ENCODE assay signal across 8 mouse cellular contexts in the genomic region with DNA sequence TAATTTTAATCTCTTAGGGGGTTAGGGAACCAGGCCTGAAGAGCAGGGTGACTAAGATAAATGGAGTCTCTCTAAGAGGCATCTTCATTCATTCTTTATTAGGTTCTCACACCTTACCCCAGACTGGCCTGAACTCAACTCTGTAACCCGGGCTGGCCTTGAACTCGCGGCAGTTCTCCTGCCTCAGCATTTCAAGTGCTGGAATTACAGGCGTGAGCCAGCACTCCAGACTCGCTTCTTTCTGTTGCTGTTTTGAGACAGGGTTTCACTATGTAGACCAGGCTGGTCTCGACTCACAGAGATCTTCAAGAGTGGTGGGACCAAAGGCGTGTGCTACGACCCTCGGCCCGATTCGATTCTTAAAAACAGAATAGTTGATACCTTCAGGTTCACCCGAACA. TPM values are rescaled to one million over a fixed set of nuclear protein-coding genes. Genes with fewer than 3 reads are reported as not detected.
DNase-seq lines count a peak whose midpoint lies in the region; ATAC-seq lines count a peak whose summit lies in the region.

No protein-coding gene starts in this region.

- H3K27me3 ChIP-seq in heart, embryonic 14.5 days (ENCODE audit: control insufficient read depth, insufficient read depth, low read length) = no peaks in the 10 kb centered on the region
- H3K27me3 ChIP-seq in forebrain, embryonic 10.5 days (ENCODE audit: poor library complexity, severe bottlenecking) = peaks cover 16% of the 10 kb centered on the region

- H3K4me2 ChIP-seq in heart, embryonic 14.5 days (ENCODE audit: low read length) = peak overlapping the region; percentile 77

- 19% methylated on average over 12 of the region's 12 CpGs for WGBS in heart, embryonic 14.5 days
- 25% methylated on average over 12 of the region's 12 CpGs for WGBS in forebrain, embryonic 10.5 days

- peak overlapping the region; percentile 76 to 89 for H3K27ac ChIP-seq in heart, embryonic 14.5 days (replicated peaks in 1 of 2; ENCODE audit: control insufficient read depth in 1 of 2, insufficient read depth in 1 of 2, low read depth in 2 of 2, low read length in 2 of 2)
- H3K27ac ChIP-seq in forebrain, embryonic 10.5 days = peak overlapping the region; percentile 97

- DNase-seq in heart, postnatal 25 days (ENCODE audit: low spot score) = no peak
- peak; percentile 57 for DNase-seq in ZHBTc4 (ENCODE audit: low read depth, low spot score)
- no peak for DNase-seq in forebrain, embryonic 10.5 days (ENCODE audit: extremely low spot score, low spot score)
- peak; percentile 55 for DNase-seq in kidney, postnatal 10 days
- no peak for DNase-seq in ovary, postnatal 36 days (ENCODE audit: low spot score)
- no peak for DNase-seq in layer of hippocampus, postnatal 36 days

- peak overlapping the region; percentile 80 for H3K9ac ChIP-seq in heart, embryonic 14.5 days (ENCODE audit: low read length)

- peaks cover 3 to 11% of the 10 kb centered on the region in 2 experiments for H3K4me1 ChIP-seq in heart, embryonic 14.5 days (ENCODE audit: control insufficient read depth in 2 of 2, insufficient read depth in 2 of 2, low read length in 2 of 2)
- peaks cover 20% of the 10 kb centered on the region for H3K4me1 ChIP-seq in forebrain, embryonic 10.5 days

- H3K9me3 ChIP-seq in heart, embryonic 14.5 days (ENCODE audit: control insufficient read depth, low read length) = no peaks in the 10 kb centered on the region
- no peaks in the 10 kb centered on the region for H3K9me3 ChIP-seq in forebrain, embryonic 10.5 days

- peaks cover 31% of the 10 kb centered on the region for H3K36me3 ChIP-seq in heart, embryonic 14.5 days (ENCODE audit: control insufficient read depth, insufficient read depth, low read length)
- H3K36me3 ChIP-seq in forebrain, embryonic 10.5 days (replicated peaks) = peaks cover 42% of the 10 kb centered on the region

- peak overlapping the region; percentile 73 to 98 for H3K4me3 ChIP-seq in heart, embryonic 14.5 days (ENCODE audit: control insufficient read depth in 1 of 2, insufficient read depth in 1 of 2, low read depth in 1 of 2, low read length in 2 of 2)
- peak overlapping the region; percentile 78 for H3K4me3 ChIP-seq in forebrain, embryonic 10.5 days

- intact Hi-C loops in heart, postnatal 25 days (cut with DNase I) = loop anchor here (10.0 kb wide), 1 partner anchor 221 kb away; a partner anchor contains a TSS

- no peak for ATAC-seq in heart, embryonic 14.5 days (ENCODE audit: insufficient number of reproducible peaks, insufficient read depth, low FRiP score, low read depth)
- peak; percentile 10 for ATAC-seq in megakaryocyte progenitor cell, adult 5-6 weeks (replicated peaks; ENCODE audit: poor library complexity)

RNA-seq across cellular contexts. Expression of a gene that starts 1.3 kb away (rescaled TPM):
- 31.7 and 35.4 TPM in 2 replicates for polyA plus RNA-seq in heart, embryonic 14.5 days (2014; fragmentation: Nextera tagmentation; extraction: Ambion mirVana)
- 10 to 100 TPM; 31.4 to 34.5 TPM for total RNA-seq in heart, postnatal 25 days (2021)
- 87.6 and 91.2 TPM in 2 replicates for polyA plus RNA-seq in forebrain, embryonic 10.5 days (2016; fragmentation: Nextera tagmentation; extraction: Ambion mirVana)
- total RNA-seq in megakaryocyte progenitor cell, adult 5-6 weeks (2015) = 12.8 and 15.5 TPM in 2 replicates
- 38.3 and 47.6 TPM in 2 replicates for total RNA-seq in megakaryocyte progenitor cell, adult 5-6 weeks (2017)
- 10 to 100 TPM; 85.2 to 88.8 TPM for total RNA-seq in layer of hippocampus, postnatal 36 days (2021)

RNA-seq across cellular contexts. Expression of a gene that starts 2.7 kb away (rescaled TPM):
- 3.6 and 4.1 TPM in 2 replicates for polyA plus RNA-seq in heart, embryonic 14.5 days (2014; fragmentation: Nextera tagmentation; extraction: Ambion mirVana)
- 10 to 100 TPM; 10.7 to 11.0 TPM for total RNA-seq in heart, postnatal 25 days (2021)
- 11.8 and 12.4 TPM in 2 replicates for polyA plus RNA-seq in forebrain, embryonic 10.5 days (2016; fragmentation: Nextera tagmentation; extraction: Ambion mirVana)
- total RNA-seq in megakaryocyte progenitor cell, adult 5-6 weeks (2015) = 5.8 and 7.0 TPM in 2 replicates
- 14.0 and 14.9 TPM in 2 replicates for total RNA-seq in megakaryocyte progenitor cell, adult 5-6 weeks (2017)
- 10 to 100 TPM; 19.9 TPM for total RNA-seq in layer of hippocampus, postnatal 36 days (2021)

RNA-seq across cellular contexts. Expression of a gene that starts 21.9 kb away (rescaled TPM):
- 10.7 and 14.5 TPM in 2 replicates for polyA plus RNA-seq in heart, embryonic 14.5 days (2014; fragmentation: Nextera tagmentation; extraction: Ambion mirVana)
- not detected for total RNA-seq in heart, postnatal 25 days (2021)
- polyA plus RNA-seq in forebrain, embryonic 10.5 days (2016; fragmentation: Nextera tagmentation; extraction: Ambion mirVana) = 7.6 and 14.8 TPM in 2 replicates
- 21.2 and 23.0 TPM in 2 replicates for total RNA-seq in megakaryocyte progenitor cell, adult 5-6 weeks (2015)
- total RNA-seq in megakaryocyte progenitor cell, adult 5-6 weeks (2017) = 33.2 and 37.7 TPM in 2 replicates
- total RNA-seq in layer of hippocampus, postnatal 36 days (2021) = not detected

RNA-seq across cellular contexts. Expression of a gene that starts 36.7 kb away (rescaled TPM):
- polyA plus RNA-seq in heart, embryonic 14.5 days (2014; fragmentation: Nextera tagmentation; extraction: Ambion mirVana) = 13.8 and 14.9 TPM in 2 replicates
- total RNA-seq in heart, postnatal 25 days (2021) = 10 to 100 TPM; 33.2 to 33.3 TPM
- polyA plus RNA-seq in forebrain, embryonic 10.5 days (2016; fragmentation: Nextera tagmentation; extraction: Ambion mirVana) = 27.4 and 27.6 TPM in 2 replicates
- 75.2 and 76.8 TPM in 2 replicates for total RNA-seq in megakaryocyte progenitor cell, adult 5-6 weeks (2015)
- total RNA-seq in megakaryocyte progenitor cell, adult 5-6 weeks (2017) = 37.4 and 48.8 TPM in 2 replicates
- total RNA-seq in layer of hippocampus, postnatal 36 days (2021) = 10 to 100 TPM; 28.9 to 31.0 TPM

RNA-seq across cellular contexts. Expression of a gene that starts 58.0 kb away (rescaled TPM):
- polyA plus RNA-seq in heart, embryonic 14.5 days (2014; fragmentation: Nextera tagmentation; extraction: Ambion mirVana) = not detected in 2 replicates
- total RNA-seq in heart, postnatal 25 days (2021) = under 1 TPM; 0.75 to 0.94 TPM
- polyA plus RNA-seq in forebrain, embryonic 10.5 days (2016; fragmentation: Nextera tagmentation; extraction: Ambion mirVana) = 1.6 and 2.9 TPM in 2 replicates
- total RNA-seq in megakaryocyte progenitor cell, adult 5-6 weeks (2015) = not detected in 2 replicates
- not detected in 2 replicates for total RNA-seq in megakaryocyte progenitor cell, adult 5-6 weeks (2017)
- 1 to 10 TPM; 1.1 to 1.2 TPM for total RNA-seq in layer of hippocampus, postnatal 36 days (2021)

Comparison
In these comparisons a context has a peak if more than half of its experiments do, and no peak if none do; other contexts are left out.
1. DNase-seq: peak in ZHBTc4 (single experiment) and kidney, postnatal 10 days (single experiment); none in heart, postnatal 25 days (single experiment), forebrain, embryonic 10.5 days (single experiment), ovary, postnatal 36 days (single experiment) and layer of hippocampus, postnatal 36 days (0 of 2).
2. RNA of a gene that starts 21.9 kb away (total RNA-seq): 21.2 to 37.7 TPM in megakaryocyte progenitor cell, adult 5-6 weeks; not detected in heart, postnatal 25 days and not detected in layer of hippocampus, postnatal 36 days; every median in the first group is over 10 times any median in the second.